Mouse (Mus musculus) MEL (cell line): ENCODE measurements around the gene Actn1. TPM values are rescaled to one million over a fixed set of nuclear protein-coding genes. Genes with fewer than 3 reads are reported as not detected.

Experiments
- DNase-seq: peaks from one replicate; pipeline ENCODE4 v3.0.0; 2011; ENCODE audit warnings: low read depth, low spot score
- H3K27ac ChIP-seq: 2 replicates; pipeline ENCODE4 v1.5.1; 2012; ENCODE audit warnings: low read depth, mild to moderate bottlenecking, control low read depth, low read length, moderate library complexity; ENCODE audit not compliant: control insufficient read depth
- H3K27me3 ChIP-seq, 2 experiments: fragments of 150-350 bp in 1 of 2; sonication (generic) in 1 of 2; 2 replicates each; pipeline ENCODE4 v1.6.1; 2012; ENCODE audit warnings: low read length in 2 of 2, mild to moderate bottlenecking in 2 of 2, improper control_type of control experiment in 1 of 2, moderate library complexity in 1 of 2; ENCODE audit not compliant: insufficient read depth in 2 of 2, control insufficient read depth in 1 of 2
- H3K36me3 ChIP-seq, 2 experiments: 2 replicates each; pipeline ENCODE4 v1.6.1; 2012 to 2014; ENCODE audit warnings: low read length in 2 of 2, improper control_type of control experiment in 1 of 2, inconsistent platforms in 1 of 2, mild to moderate bottlenecking in 1 of 2; ENCODE audit not compliant: insufficient read depth in 2 of 2, control insufficient read depth in 1 of 2
- H3K4me1 ChIP-seq, 2 experiments: fragments of 150-350 bp in 1 of 2; sonication (generic) in 1 of 2; 2 replicates each; pipeline ENCODE4 v1.6.1; 2012; ENCODE audit warnings: low read length in 2 of 2, improper control_type of control experiment in 1 of 2, mild to moderate bottlenecking in 1 of 2; ENCODE audit not compliant: insufficient read depth in 2 of 2, control insufficient read depth in 1 of 2
- H3K4me3 ChIP-seq, 2 experiments: fragments of 150-350 bp in 1 of 2; sonication (generic) in 1 of 2; 2 replicates each; pipeline ENCODE4 v1.5.1; 2012; ENCODE audit warnings: low read depth in 2 of 2, low read length in 2 of 2, mild to moderate bottlenecking in 2 of 2, moderate library complexity in 2 of 2, control low read depth in 1 of 2, improper control_type of control experiment in 1 of 2; ENCODE audit not compliant: control insufficient read depth in 1 of 2, insufficient read depth in 1 of 2
- H3K79me2 ChIP-seq: 2 replicates; pipeline ENCODE4 v1.6.1; 2012; ENCODE audit warnings: mild to moderate bottlenecking, low read length, moderate library complexity; ENCODE audit not compliant: control insufficient read depth, poor library complexity, insufficient read depth
- H3K9ac ChIP-seq: 2 replicates; pipeline ENCODE4 v1.6.1; 2012; ENCODE audit warnings: low read depth, mild to moderate bottlenecking, control low read depth, low read length, moderate library complexity; ENCODE audit not compliant: control insufficient read depth, poor library complexity, severe bottlenecking
- H3K9me3 ChIP-seq: fragments of 150-350 bp; sonication (generic); replicated peaks from 2 replicates; pipeline ENCODE4 v1.6.1; 2012; ENCODE audit warnings: mild to moderate bottlenecking, low read length, improper control_type of control experiment, moderate library complexity; ENCODE audit not compliant: insufficient read depth
- CHD1 ChIP-seq: IDR thresholded peaks from 2 replicates; pipeline ENCODE4 v1.6.1; 2012; ENCODE audit warnings: low read depth, mild to moderate bottlenecking, inconsistent platforms, low read length, improper control_type of control experiment
- CHD2 ChIP-seq: IDR thresholded peaks from 2 replicates; pipeline ENCODE4 v1.6.1; 2011; ENCODE audit warnings: low read length, improper control_type of control experiment
- CTCF ChIP-seq, 3 experiments: IDR thresholded peaks in 2 of 3; conservative IDR thresholded peaks in 1 of 3; 2 replicates each; pipeline ENCODE4 v1.5.1; 2011 to 2012; ENCODE audit warnings: low read length in 3 of 3, low read depth in 2 of 3, mild to moderate bottlenecking in 2 of 3, improper control_type of control experiment in 1 of 3, inconsistent platforms in 1 of 3, mixed read lengths in 1 of 3, moderate library complexity in 1 of 3; ENCODE audit not compliant: control insufficient read depth in 1 of 3, insufficient read depth in 1 of 3, poor library complexity in 1 of 3, severe bottlenecking in 1 of 3
- E2F4 ChIP-seq: IDR thresholded peaks from 2 replicates; pipeline ENCODE4 v1.6.1; 2011; ENCODE audit warnings: low read depth, low read length, improper control_type of control experiment, borderline replicate concordance
- ETS1 ChIP-seq: IDR thresholded peaks from 2 replicates; pipeline ENCODE4 v1.6.1; 2012; ENCODE audit warnings: low read depth, mild to moderate bottlenecking, inconsistent platforms, low read length, improper control_type of control experiment, moderate library complexity
- GATA1 ChIP-seq: IDR thresholded peaks from 2 replicates; pipeline ENCODE4 v1.6.1; 2011; ENCODE audit warnings: low read depth, low read length, improper control_type of control experiment
- KAT2A ChIP-seq: conservative IDR thresholded peaks from 2 replicates; pipeline ENCODE4 v1.6.1; 2012; ENCODE audit warnings: low read depth, low read length, improper control_type of control experiment, inconsistent platforms
- MAFK ChIP-seq: IDR thresholded peaks from 2 replicates; pipeline ENCODE4 v1.6.1; 2011; ENCODE audit warnings: low read depth, mild to moderate bottlenecking, low read length, improper control_type of control experiment, borderline replicate concordance
- MAZ ChIP-seq: IDR thresholded peaks from 2 replicates; pipeline ENCODE4 v1.6.1; 2012; ENCODE audit warnings: low read depth, mild to moderate bottlenecking, inconsistent platforms, low read length, improper control_type of control experiment
- MYB ChIP-seq: IDR thresholded peaks from 2 replicates; pipeline ENCODE4 v1.6.1; 2011; ENCODE audit warnings: mild to moderate bottlenecking, low read depth, low read length, improper control_type of control experiment
- NRF1 ChIP-seq: IDR thresholded peaks from 2 replicates; pipeline ENCODE4 v1.6.1; 2014; ENCODE audit warnings: low read depth, mild to moderate bottlenecking, inconsistent platforms, low read length, improper control_type of control experiment, moderate library complexity; ENCODE audit not compliant: poor library complexity, insufficient read depth, severe bottlenecking
- USF2 ChIP-seq, 2 experiments: IDR thresholded peaks; 2 replicates each; pipeline ENCODE4 v1.6.1; 2011 to 2012; ENCODE audit warnings: improper control_type of control experiment in 2 of 2, low read length in 2 of 2, borderline replicate concordance in 1 of 2, inconsistent platforms in 1 of 2, low read depth in 1 of 2, mild to moderate bottlenecking in 1 of 2; ENCODE audit not compliant: insufficient read depth in 1 of 2
- ZKSCAN1 ChIP-seq: IDR thresholded peaks from 2 replicates; pipeline ENCODE4 v1.6.1; 2012; ENCODE audit warnings: low read depth, mild to moderate bottlenecking, inconsistent platforms, low read length, improper control_type of control experiment, moderate library complexity
- polyA plus RNA-seq, 2 experiments: library from polyadenylated mRNA; stranded (reverse) in 1 of 2; unstranded in 1 of 2; fragments of >175 nt in 1 of 2; fragments of >200 nt in 1 of 2; gene quantifications; 2 replicates each; pipeline versions ENCODE4 v1.2.1 to v1.2.4; 2012; ENCODE audit warnings: low replicate concordance in 2 of 2, low read depth in 1 of 2; ENCODE audit not compliant: insufficient read length in 2 of 2, insufficient read depth in 1 of 2, missing spikeins in 1 of 2
- total RNA-seq: library from RNA; depleted of rRNA; stranded (reverse); fragments of 300-350 nt; gene quantifications from 2 replicates; pipeline ENCODE4 v1.2.3, GENCODE M21; 2012

Gene Actn1
- total and polyA plus RNA-seq, 3 experiments, result 7.8 to 27.0 TPM; not detected in 1

- no peaks in the 10 kb centered on the region for H3K79me2 ChIP-seq
- H3K9ac ChIP-seq, result no peak overlapping the region
- no peak for DNase-seq
- no peak overlapping the region for H3K4me3 ChIP-seq
- peaks cover 0 to 4% of the 10 kb centered on the region in 2 experiments for H3K27me3 ChIP-seq
- H3K36me3 ChIP-seq, result no peaks in the 10 kb centered on the region
- H3K9me3 ChIP-seq, result no peaks in the 10 kb centered on the region
- H3K27ac ChIP-seq, result no peak overlapping the region
- TF ChIP-seq MAZ, result no peak
- no peak for TF ChIP-seq MAFK
- no peak for TF ChIP-seq GATA1
- H3K4me1 ChIP-seq, result no peaks in the 10 kb centered on the region; a peak in 1 of 4 replicates
These were observed 38.5 kb upstream of the Actn1 start for GRCm38 (mm10) chr12:80298714-80299113.

- Histone ChIP-seq H3K4me3 (no peak overlapping the region), H3K27ac (no peak overlapping the region), H3K79me2 (no peaks in the 10 kb centered on the region), H3K9ac (no peak overlapping the region), H3K4me1 (peaks cover 11 to 17% of the 10 kb centered on the region in 2 experiments), H3K36me3 (peaks cover 0 to 6% of the 10 kb centered on the region in 2 experiments; a peak in 2 of 4 replicates), H3K27me3 (no peaks in the 10 kb centered on the region), H3K9me3 (no peaks in the 10 kb centered on the region)
- TF ChIP-seq MAZ (no peak), NRF1 (no peak)
- DNase-seq, result no peak
These were observed 31.8 kb upstream of the Actn1 start for GRCm38 (mm10) chr12:80291895-80292435.

GRCm38 (mm10) chr12:80290964-80291363 lies 30.8 kb upstream of the Actn1 start:
- H3K4me1 ChIP-seq, result peaks cover 11 to 17% of the 10 kb centered on the region in 2 experiments
- H3K36me3 ChIP-seq, result peaks cover 0 to 6% of the 10 kb centered on the region in 2 experiments; a peak in 2 of 4 replicates
- no peaks in the 10 kb centered on the region for H3K79me2 ChIP-seq
- H3K9ac ChIP-seq, result no peak overlapping the region
- no peak overlapping the region for H3K27ac ChIP-seq
- TF ChIP-seq USF2 (IDR thresholded peaks at IDR 0.05; ENCODE audit: borderline replicate concordance in 1 of 2, insufficient read depth in 1 of 2, low read depth in 1 of 2, low read length in 2 of 2) (no peak), CHD2 (no peak), CTCF (IDR thresholded peaks at IDR 0.05 in 2 of 3, conservative IDR thresholded peaks at IDR 0.05 in 1 of 3; ENCODE audit: control insufficient read depth in 1 of 3, insufficient read depth in 1 of 3, low read depth in 2 of 3, low read length in 3 of 3, poor library complexity in 1 of 3, severe bottlenecking in 1 of 3) (no peak), E2F4 (no peak), CHD1 (no peak), ETS1 (no peak), ZKSCAN1 (no peak), KAT2A (no peak), MYB (no peak)
- no peaks in the 10 kb centered on the region for H3K9me3 ChIP-seq
- no peak overlapping the region for H3K4me3 ChIP-seq
- no peaks in the 10 kb centered on the region for H3K27me3 ChIP-seq
- no peak for DNase-seq
